Mouse (Mus musculus): Measurements from ENCODE around the gene a. TPM values are rescaled to one million over a fixed set of nuclear protein-coding genes. Genes with fewer than 3 reads are reported as not detected.

a gene
- 9.4 and 9.6 TPM in 2 replicates for polyA plus RNA-seq (2016; fragmentation: Nextera tagmentation; extraction: Ambion mirVana)

DNA sequence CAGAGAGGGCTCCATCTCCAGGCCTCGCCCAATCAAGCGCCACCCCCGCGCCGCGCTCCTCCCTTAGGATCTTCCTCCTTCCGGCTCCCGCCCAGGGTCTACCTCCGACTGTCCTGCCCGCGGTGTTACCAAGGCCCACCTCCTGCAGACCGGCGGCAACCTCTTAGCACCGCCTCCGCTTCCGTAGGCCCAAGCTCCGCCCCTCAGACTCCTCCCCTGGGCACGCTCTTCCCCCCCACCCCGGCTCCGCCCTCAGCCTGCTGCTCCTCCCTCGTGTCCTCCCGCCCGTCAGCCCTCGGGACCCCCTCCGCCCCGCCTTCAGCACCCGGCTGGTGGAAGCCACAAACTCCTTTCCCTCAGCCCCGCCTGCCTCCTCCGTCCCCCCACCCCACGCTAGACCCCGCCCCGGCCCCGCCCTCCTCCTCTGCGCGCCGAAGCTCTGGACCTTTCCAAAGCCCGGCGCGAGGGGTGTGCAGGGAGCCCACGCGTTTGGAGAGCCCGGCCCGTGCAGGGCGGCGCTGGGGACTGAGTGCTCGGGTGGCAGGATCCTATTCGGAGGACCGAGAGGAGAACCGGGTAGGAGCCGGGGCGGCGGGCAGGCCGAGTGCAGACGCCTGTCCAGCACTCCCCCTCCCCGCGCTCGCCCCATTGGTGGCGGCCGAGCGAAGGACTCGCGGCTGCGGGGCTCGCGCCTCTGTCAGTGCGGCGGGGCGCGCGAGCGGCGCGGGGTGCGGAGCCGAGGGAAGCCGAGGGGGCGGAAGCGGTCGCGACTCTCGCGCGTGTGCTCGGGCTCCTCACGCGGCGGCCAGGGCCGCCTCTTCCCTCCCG is at the start of gene a, which contains the start of gene Raly:
Gene a, plus strand, starts transcription at position 747 of the 828 bp plus-strand sequence.
Gene Raly, plus strand, starts transcription at position 441 of the 828 bp plus-strand sequence.
- Histone ChIP-seq H3K4me3 (peak within 1 kb of the TSS; percentile 93), H3K9ac (peak within 1 kb of the TSS; percentile 98), H3K27me3 (no peaks in the 10 kb centered on the region), H3K9me3 (no peaks in the 10 kb centered on the region), H3K36me3 (no peaks in the 10 kb centered on the region), H3K4me2 (replicated peaks) (peak within 1 kb of the TSS; percentile 62), H3K27ac (peak within 1 kb of the TSS; percentile 97), H3K4me1 (peaks cover 36% of the 10 kb centered on the region)
- ATAC-seq (ENCODE audit: insufficient number of reproducible peaks, insufficient read depth, low FRiP score, low TSS enrichment), result peak; percentile 95
- WGBS, result under 1% methylated on average over 86 of the region's 89 CpGs

DNA sequence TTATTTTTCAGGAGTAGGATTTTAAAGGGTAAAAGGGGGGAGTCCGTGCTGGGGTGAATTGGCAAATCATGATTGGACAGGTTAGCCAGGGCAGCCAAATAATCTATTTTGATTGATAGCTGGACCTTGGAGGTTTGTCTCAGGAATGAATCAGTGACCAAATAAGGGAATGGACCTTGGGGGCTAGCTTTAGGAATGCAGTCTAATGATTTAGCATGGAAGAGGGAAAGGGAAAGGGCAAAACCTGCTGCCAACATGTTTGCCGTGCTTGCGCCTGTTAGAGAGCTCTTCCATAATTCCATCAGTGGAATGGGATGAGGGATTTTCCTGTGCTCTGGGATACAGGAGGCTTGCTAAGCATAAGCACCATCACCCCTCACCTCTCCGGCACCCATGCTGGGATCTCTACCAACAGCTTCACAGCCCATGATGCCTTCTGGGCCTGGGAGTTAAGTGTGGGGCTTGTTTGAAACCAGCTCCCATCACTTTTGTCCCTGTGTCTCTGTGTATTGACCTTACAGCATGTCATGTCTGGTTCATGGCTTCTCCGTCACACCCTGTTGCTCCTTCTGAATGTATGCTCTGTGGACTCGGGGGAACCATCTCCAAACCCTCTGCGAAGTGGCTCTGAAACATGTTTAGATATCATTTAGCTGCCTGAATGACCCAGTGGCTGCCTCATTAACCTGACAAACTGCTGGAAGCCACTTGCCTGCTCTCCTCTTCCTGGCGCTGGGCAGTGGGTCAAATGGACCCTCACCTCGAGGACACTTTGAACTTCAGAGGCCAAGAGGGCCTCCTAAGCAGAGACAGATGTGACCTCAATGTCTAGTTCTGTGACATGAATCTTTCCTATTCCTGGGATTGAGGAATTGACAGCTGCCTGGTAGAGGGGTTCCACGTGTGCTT is 48.0 kb upstream of the a start:
- no peak overlapping the region for H3K27ac ChIP-seq
- ATAC-seq (ENCODE audit: insufficient number of reproducible peaks, insufficient read depth, low FRiP score, low TSS enrichment), result no peak
- no peaks in the 10 kb centered on the region for H3K36me3 ChIP-seq
- H3K4me1 ChIP-seq, result peaks cover 7% of the 10 kb centered on the region
- no peak overlapping the region for H3K9ac ChIP-seq
- WGBS, result 35% methylated on average over 10 of the region's 10 CpGs
- no peaks in the 10 kb centered on the region for H3K27me3 ChIP-seq
- H3K9me3 ChIP-seq, result no peaks in the 10 kb centered on the region
- H3K4me3 ChIP-seq, result no peak overlapping the region
- no peak overlapping the region for H3K4me2 ChIP-seq (replicated peaks)

DNA sequence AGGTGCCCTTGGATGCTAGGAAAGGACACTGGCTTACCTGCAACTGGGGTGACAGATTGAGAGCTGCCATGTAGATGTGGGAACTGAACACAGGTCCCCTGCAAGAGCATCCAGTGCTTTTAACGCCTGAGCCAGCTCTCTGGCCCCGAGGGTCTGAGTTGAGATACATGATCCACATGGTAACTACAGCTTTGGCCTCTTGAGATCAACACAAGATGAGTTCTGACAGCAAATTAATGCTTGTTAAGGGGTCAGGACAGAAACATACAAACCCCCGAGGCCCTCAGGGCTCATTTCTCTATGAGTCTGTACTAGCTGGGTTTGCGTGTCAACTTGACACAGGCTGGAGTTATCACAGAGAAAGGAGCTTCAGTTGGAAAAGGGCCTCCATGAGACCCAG is 47.3 kb upstream of the a start:
- WGBS, result 26% methylated on average over 4 of the region's 4 CpGs
- Histone ChIP-seq H3K4me1 (peaks cover 8% of the 10 kb centered on the region), H3K27me3 (no peaks in the 10 kb centered on the region), H3K36me3 (no peaks in the 10 kb centered on the region), H3K27ac (no peak overlapping the region), H3K4me2 (replicated peaks) (no peak overlapping the region), H3K9ac (no peak overlapping the region), H3K4me3 (no peak overlapping the region), H3K9me3 (no peaks in the 10 kb centered on the region)
- no peak for ATAC-seq (ENCODE audit: insufficient number of reproducible peaks, insufficient read depth, low FRiP score, low TSS enrichment)

DNA sequence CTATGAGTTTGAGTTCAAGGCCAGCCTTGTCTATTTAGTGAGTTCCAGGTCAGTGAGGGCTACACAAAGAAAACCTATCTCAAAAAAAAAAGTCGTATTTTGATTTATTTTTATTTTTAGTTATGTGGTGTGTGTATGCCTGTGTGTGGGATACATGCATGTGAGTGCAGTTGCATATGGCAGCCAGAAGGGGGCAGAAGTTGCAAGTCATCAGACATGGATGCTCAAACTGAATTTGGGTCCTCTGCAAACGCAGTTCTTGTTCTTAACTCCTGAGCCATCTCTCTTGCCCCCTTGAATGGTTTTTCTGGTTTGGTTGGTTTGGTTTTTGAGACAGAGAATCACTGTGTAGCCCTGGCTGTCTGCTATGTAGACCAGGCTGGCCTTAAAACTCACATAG is 42.8 kb upstream of the a start:
- ATAC-seq (ENCODE audit: insufficient number of reproducible peaks, insufficient read depth, low FRiP score, low TSS enrichment), result no peak
- WGBS, result 95% methylated on average over 2 of the region's 2 CpGs
- no peak overlapping the region for H3K4me3 ChIP-seq
- no peaks in the 10 kb centered on the region for H3K27me3 ChIP-seq
- H3K4me2 ChIP-seq (replicated peaks), result no peak overlapping the region
- no peak overlapping the region for H3K9ac ChIP-seq
- no peaks in the 10 kb centered on the region for H3K9me3 ChIP-seq
- H3K27ac ChIP-seq, result no peak overlapping the region
- peaks cover 14% of the 10 kb centered on the region for H3K4me1 ChIP-seq
- H3K36me3 ChIP-seq, result no peaks in the 10 kb centered on the region

DNA sequence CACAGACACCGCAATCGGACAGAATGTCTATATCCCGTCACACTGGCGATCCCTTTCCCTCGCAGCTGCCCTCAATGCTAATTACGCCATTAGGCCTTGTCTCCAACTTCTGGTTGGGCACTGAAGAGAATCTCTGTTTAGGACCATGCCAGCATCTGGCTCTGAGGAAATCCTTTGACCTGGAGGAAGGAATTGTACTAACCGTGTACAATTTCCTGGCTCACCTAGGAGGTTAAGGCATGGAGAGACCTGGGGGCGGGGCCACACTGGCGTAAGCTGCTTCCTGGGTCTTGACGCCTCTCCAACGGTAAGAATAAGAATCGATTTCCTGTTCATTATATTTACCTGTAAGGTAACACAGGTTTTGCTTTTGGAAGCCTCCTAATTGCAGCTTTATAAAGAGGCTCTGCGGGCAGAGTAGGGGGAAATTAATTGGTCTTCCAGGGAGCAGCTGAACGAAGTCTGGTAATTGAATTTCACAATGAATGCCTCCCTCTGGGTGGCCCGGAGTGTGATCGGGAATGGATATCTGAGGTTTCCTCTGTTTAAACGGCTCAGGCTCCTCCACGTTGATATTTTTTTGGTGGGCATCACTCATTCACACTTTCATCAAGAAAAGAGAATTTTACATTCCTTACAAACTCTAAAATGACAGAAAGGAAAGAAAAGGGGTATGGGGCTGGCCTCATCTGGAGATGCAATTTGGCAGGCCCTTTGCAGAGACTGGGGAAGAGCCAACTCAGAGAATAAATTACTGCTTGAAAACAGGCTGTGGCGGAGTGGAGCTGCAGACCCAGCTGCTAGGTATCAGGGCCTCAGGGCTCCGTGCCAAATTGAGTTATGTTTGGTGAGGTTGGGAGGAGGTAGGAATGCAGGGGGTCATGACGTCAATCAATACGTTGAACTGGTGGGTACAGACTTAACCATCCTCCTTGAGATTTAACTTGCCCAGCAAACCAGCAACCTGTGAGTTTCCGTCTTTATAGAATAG is 41.9 kb upstream of the a start:
- no peak overlapping the region for H3K9ac ChIP-seq
- H3K4me2 ChIP-seq (replicated peaks), result peak overlapping the region; percentile 16
- H3K9me3 ChIP-seq, result no peaks in the 10 kb centered on the region
- peaks cover 12% of the 10 kb centered on the region for H3K4me1 ChIP-seq
- 0 out of 2 replicates have a peak overlapping the region, but pooled peaks have one; percentile 5 for H3K27ac ChIP-seq
- no peak overlapping the region for H3K4me3 ChIP-seq
- 46% methylated on average over 23 of the region's 23 CpGs for WGBS
- H3K36me3 ChIP-seq, result no peaks in the 10 kb centered on the region
- H3K27me3 ChIP-seq, result no peaks in the 10 kb centered on the region
- no peak for ATAC-seq (ENCODE audit: insufficient number of reproducible peaks, insufficient read depth, low FRiP score, low TSS enrichment)

DNA sequence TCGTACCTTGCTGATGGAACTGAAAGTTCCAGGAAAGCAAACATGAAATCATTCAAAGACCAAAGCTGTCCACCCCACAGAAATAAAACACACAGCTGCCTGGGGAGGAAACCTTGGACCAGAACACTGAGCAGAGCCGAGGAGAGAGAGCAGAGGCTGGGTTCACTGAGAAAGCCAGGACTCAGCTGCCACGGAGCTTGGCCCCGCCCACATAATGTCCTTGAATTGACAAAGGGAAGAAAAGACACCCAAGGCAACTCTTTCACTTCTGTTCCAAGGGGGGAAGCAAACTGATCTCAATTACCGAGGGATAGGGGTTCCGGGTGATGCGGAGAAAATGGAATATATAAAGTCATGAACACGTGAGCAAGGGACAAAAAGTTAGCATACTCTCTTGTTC is 39.3 kb upstream of the a start:
- Histone ChIP-seq H3K36me3 (no peaks in the 10 kb centered on the region), H3K4me1 (peaks cover 12% of the 10 kb centered on the region), H3K27ac (no peak overlapping the region), H3K27me3 (no peaks in the 10 kb centered on the region), H3K4me3 (no peak overlapping the region), H3K4me2 (replicated peaks) (no peak overlapping the region), H3K9ac (no peak overlapping the region), H3K9me3 (no peaks in the 10 kb centered on the region)
- ATAC-seq (ENCODE audit: insufficient number of reproducible peaks, insufficient read depth, low FRiP score, low TSS enrichment), result no peak
- 53% methylated on average over 8 of the region's 8 CpGs for WGBS

DNA sequence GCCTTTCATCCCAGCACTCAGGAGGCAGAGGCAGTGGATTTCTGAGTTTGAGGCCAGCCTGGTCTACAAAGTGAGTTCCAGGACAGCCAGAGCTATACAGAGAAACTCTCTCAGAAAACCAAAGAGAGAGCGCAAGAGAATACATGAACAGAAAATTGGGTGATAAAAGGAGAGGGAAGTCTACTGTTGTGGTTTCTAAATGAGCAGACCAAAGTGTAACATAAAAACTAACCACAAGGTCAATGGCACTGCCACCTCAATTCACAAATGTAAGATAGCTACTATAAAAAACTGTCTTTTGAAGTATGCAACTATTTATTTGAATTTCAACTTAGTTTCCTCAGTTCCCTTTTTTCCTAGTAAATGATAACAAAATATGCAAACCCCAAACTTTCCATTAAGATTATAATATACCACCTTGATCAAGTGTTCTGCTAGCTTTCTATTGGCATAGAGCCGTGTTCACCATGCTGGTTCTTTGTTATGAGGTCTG is 37.1 kb upstream of the a start:
- H3K4me1 ChIP-seq, result peaks cover 9% of the 10 kb centered on the region
- no peak overlapping the region for H3K4me3 ChIP-seq
- no peaks in the 10 kb centered on the region for H3K9me3 ChIP-seq
- no peak overlapping the region for H3K4me2 ChIP-seq (replicated peaks)
- no peak overlapping the region for H3K27ac ChIP-seq
- H3K36me3 ChIP-seq, result no peaks in the 10 kb centered on the region
- H3K9ac ChIP-seq, result no peak overlapping the region
- no peaks in the 10 kb centered on the region for H3K27me3 ChIP-seq
- WGBS, result 92% methylated on average over 2 of the region's 2 CpGs
- ATAC-seq (ENCODE audit: insufficient number of reproducible peaks, insufficient read depth, low FRiP score, low TSS enrichment), result no peak

DNA sequence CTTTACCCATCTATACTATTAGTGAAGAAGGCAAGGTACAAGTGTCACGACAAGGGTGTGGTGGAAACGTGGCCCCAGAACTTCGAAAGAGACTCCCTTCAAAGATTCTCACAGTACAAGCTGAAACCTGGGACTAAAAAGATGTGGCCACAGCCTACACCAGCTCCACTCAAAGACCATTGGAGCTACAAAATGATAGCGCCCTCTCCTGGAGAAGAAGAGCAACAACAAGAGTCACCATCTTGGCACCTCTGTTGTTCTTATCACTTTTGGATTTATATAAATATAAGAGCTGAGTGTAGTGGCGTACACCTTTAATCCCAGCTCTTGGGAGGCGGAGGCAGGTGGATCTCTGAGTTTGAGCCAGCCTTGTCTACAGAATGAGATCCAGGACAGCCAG is 35.4 kb upstream of the a start:
- Histone ChIP-seq H3K36me3 (no peaks in the 10 kb centered on the region), H3K4me2 (replicated peaks) (no peak overlapping the region), H3K4me1 (no peaks in the 10 kb centered on the region), H3K27me3 (no peaks in the 10 kb centered on the region), H3K4me3 (no peak overlapping the region), H3K9ac (no peak overlapping the region), H3K27ac (no peak overlapping the region), H3K9me3 (no peaks in the 10 kb centered on the region)
- WGBS, result 62% methylated on average over 6 of the region's 6 CpGs
- no peak for ATAC-seq (ENCODE audit: insufficient number of reproducible peaks, insufficient read depth, low FRiP score, low TSS enrichment)

DNA sequence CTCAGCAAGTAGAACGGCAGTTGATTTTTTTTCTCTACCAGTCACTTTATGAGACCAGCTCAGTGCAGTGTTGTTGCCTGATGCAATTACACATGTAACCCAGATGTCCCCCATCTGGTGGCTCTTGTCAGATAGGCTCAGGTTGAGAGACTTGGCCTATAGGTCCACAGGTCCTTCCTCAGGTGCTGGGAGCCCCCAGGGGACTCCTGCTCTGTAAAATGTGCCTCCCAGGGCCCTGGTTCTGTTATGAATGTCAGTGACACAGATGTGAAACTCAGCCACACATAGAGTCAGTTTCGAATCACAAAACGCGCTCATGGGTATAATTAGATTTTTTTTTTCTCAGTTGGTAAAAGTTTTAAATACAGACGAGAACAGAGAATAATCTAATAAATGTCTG is 33.5 kb upstream of the a start:
- H3K9ac ChIP-seq, result no peak overlapping the region
- no peaks in the 10 kb centered on the region for H3K36me3 ChIP-seq
- no peaks in the 10 kb centered on the region for H3K27me3 ChIP-seq
- H3K4me3 ChIP-seq, result no peak overlapping the region
- H3K4me1 ChIP-seq, result no peaks in the 10 kb centered on the region
- ATAC-seq (ENCODE audit: insufficient number of reproducible peaks, insufficient read depth, low FRiP score, low TSS enrichment), result no peak
- H3K27ac ChIP-seq, result no peak overlapping the region
- H3K4me2 ChIP-seq (replicated peaks), result no peak overlapping the region
- 71% methylated on average over 5 of the region's 5 CpGs for WGBS
- H3K9me3 ChIP-seq, result no peaks in the 10 kb centered on the region

DNA sequence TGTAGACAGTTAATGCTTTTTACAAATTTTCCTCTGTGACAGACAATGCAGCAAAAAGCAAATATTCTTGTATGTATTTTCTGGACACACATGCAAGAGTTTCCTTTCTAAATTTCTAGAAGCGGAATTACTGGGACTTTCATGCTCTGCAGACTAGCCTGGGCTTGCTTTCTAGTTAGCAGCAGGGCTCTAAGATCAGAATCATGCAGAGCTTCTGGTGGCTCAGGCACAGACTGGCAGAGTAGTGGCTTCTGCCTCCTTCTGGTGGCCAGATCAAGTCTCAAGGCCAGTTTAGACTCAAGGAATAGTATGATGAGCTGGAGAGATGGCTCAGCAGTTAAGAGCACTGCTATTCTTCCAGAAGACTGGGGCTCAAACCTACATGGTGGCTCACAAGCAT is 32.7 kb upstream of the a start:
- WGBS, result 87% methylated on average over 1 of the region's 1 CpGs
- ATAC-seq (ENCODE audit: insufficient number of reproducible peaks, insufficient read depth, low FRiP score, low TSS enrichment), result no peak
- H3K4me2 ChIP-seq (replicated peaks), result no peak overlapping the region
- H3K9me3 ChIP-seq, result no peaks in the 10 kb centered on the region
- H3K27ac ChIP-seq, result no peak overlapping the region
- no peak overlapping the region for H3K4me3 ChIP-seq
- H3K4me1 ChIP-seq, result no peaks in the 10 kb centered on the region
- H3K9ac ChIP-seq, result no peak overlapping the region
- no peaks in the 10 kb centered on the region for H3K36me3 ChIP-seq
- no peaks in the 10 kb centered on the region for H3K27me3 ChIP-seq

DNA sequence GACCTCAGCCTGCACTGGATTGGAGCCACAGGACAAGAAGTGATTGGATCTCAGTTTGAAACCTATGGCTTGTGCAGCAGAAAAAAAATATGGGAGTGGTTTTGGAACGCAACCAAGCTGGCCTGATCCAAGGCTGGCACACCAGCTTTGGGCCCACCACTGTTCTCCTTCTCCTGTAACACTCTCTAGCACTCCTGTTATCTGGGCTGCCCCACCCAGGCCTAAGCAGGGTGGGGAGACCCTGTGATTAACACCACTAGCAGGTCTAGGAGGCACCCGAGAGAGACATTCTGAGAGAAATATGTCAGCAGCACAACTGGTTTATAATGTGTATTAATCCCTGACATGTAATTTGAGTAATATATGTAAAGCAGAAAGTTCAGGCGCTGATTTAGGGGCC is 28.0 kb upstream of the a start:
- 71% methylated on average over 3 of the region's 3 CpGs for WGBS
- no peak overlapping the region for H3K9ac ChIP-seq
- H3K4me2 ChIP-seq (replicated peaks), result no peak overlapping the region
- H3K4me3 ChIP-seq, result no peak overlapping the region
- no peak for ATAC-seq (ENCODE audit: insufficient number of reproducible peaks, insufficient read depth, low FRiP score, low TSS enrichment)
- H3K27me3 ChIP-seq, result no peaks in the 10 kb centered on the region
- H3K4me1 ChIP-seq, result no peaks in the 10 kb centered on the region
- H3K27ac ChIP-seq, result no peak overlapping the region
- no peaks in the 10 kb centered on the region for H3K36me3 ChIP-seq
- H3K9me3 ChIP-seq, result no peaks in the 10 kb centered on the region
